Mouse (Mus musculus): Measurements from ENCODE around the gene Neto2. TPM values are rescaled to one million over a fixed set of nuclear protein-coding genes. Genes with fewer than 3 reads are reported as not detected.
A peak's percentile ranks its signal among the peaks of the same experiment; 100 is the strongest.

Gene Neto2
- polyA plus RNA-seq, 1 experiment from 2014 or later: 37.5 TPM

- ATAC-seq (ENCODE audit: low FRiP score, low read depth): no peak
- Histone ChIP-seq H3K9me3 (no peaks in the 10 kb centered on the region), H3K4me3 (no peak overlapping the region), H3K9ac (no peak overlapping the region), H3K27me3 (replicated peaks) (no peaks in the 10 kb centered on the region), H3K36me3 (no peaks in the 10 kb centered on the region), H3K4me2 (replicated peaks) (no peak overlapping the region), H3K27ac (no peak overlapping the region), H3K4me1 (no peaks in the 10 kb centered on the region)
- WGBS: 69% methylated on average over 8 of the region's 8 CpGs
Observed at GRCm38 (mm10) chr8:85597413-85598191, 103.1 kb downstream of the Neto2 start.

- Histone ChIP-seq H3K27ac (no peak overlapping the region), H3K36me3 (no peaks in the 10 kb centered on the region), H3K4me1 (no peaks in the 10 kb centered on the region), H3K4me3 (no peak overlapping the region), H3K9ac (no peak overlapping the region), H3K9me3 (no peaks in the 10 kb centered on the region), H3K4me2 (replicated peaks) (0 out of 2 replicates have a peak overlapping the region, but pooled peaks have one; percentile 7), H3K27me3 (replicated peaks) (no peaks in the 10 kb centered on the region)
- no peak for ATAC-seq (ENCODE audit: low FRiP score, low read depth)
- 64% methylated on average over 6 of the region's 6 CpGs for WGBS
Observed at GRCm38 (mm10) chr8:85595391-85595790, 105.3 kb downstream of the Neto2 start.

GRCm38 (mm10) chr8:85594983-85595382 lies 105.7 kb downstream of the Neto2 start:
- H3K4me3 ChIP-seq: no peak overlapping the region
- no peak overlapping the region for H3K4me2 ChIP-seq (replicated peaks)
- no peaks in the 10 kb centered on the region for H3K27me3 ChIP-seq (replicated peaks)
- no peak overlapping the region for H3K27ac ChIP-seq
- WGBS: 64% methylated on average over 3 of the region's 3 CpGs
- H3K9me3 ChIP-seq: no peaks in the 10 kb centered on the region
- ATAC-seq (ENCODE audit: low FRiP score, low read depth): no peak
- H3K36me3 ChIP-seq: no peaks in the 10 kb centered on the region
- no peaks in the 10 kb centered on the region for H3K4me1 ChIP-seq
- no peak overlapping the region for H3K9ac ChIP-seq

GRCm38 (mm10) chr8:85593324-85593723 lies 107.4 kb downstream of the Neto2 start:
- Histone ChIP-seq H3K4me3 (no peak overlapping the region), H3K27me3 (replicated peaks) (no peaks in the 10 kb centered on the region)
- 93% methylated on average over 3 of the region's 3 CpGs for WGBS

GRCm38 (mm10) chr8:85591532-85591931 lies 109.2 kb downstream of the Neto2 start:
- Histone ChIP-seq H3K9me3 (no peaks in the 10 kb centered on the region), H3K4me3 (no peak overlapping the region), H3K27me3 (replicated peaks) (no peaks in the 10 kb centered on the region), H3K9ac (no peak overlapping the region), H3K27ac (no peak overlapping the region), H3K36me3 (no peaks in the 10 kb centered on the region), H3K4me2 (replicated peaks) (no peak overlapping the region), H3K4me1 (no peaks in the 10 kb centered on the region)
- ATAC-seq (ENCODE audit: low FRiP score, low read depth): no peak
- WGBS: 92% methylated on average over 1 of the region's 1 CpGs

More at GRCm38 (mm10) chr8:85593324-85593723, 107.4 kb downstream of the Neto2 start:
- ATAC-seq (ENCODE audit: low FRiP score, low read depth): no peak
- H3K4me2 ChIP-seq (replicated peaks): no peak overlapping the region
- no peak overlapping the region for H3K27ac ChIP-seq
- no peaks in the 10 kb centered on the region for H3K4me1 ChIP-seq
- no peaks in the 10 kb centered on the region for H3K9me3 ChIP-seq
- no peak overlapping the region for H3K9ac ChIP-seq
- no peaks in the 10 kb centered on the region for H3K36me3 ChIP-seq

GRCm38 (mm10) chr8:85590258-85590657 lies 110.5 kb downstream of the Neto2 start:
- Histone ChIP-seq H3K27ac (no peak overlapping the region), H3K27me3 (replicated peaks) (no peaks in the 10 kb centered on the region), H3K9me3 (no peaks in the 10 kb centered on the region), H3K4me2 (replicated peaks) (no peak overlapping the region), H3K4me1 (no peaks in the 10 kb centered on the region), H3K9ac (no peak overlapping the region), H3K4me3 (no peak overlapping the region), H3K36me3 (no peaks in the 10 kb centered on the region)
- ATAC-seq (ENCODE audit: low FRiP score, low read depth): no peak
- 80% methylated on average over 1 of the region's 1 CpGs for WGBS

GRCm38 (mm10) chr8:85588596-85588995 lies 112.1 kb downstream of the Neto2 start:
- Histone ChIP-seq H3K4me3 (no peak overlapping the region), H3K9ac (no peak overlapping the region), H3K36me3 (no peaks in the 10 kb centered on the region), H3K27me3 (replicated peaks) (no peaks in the 10 kb centered on the region), H3K27ac (no peak overlapping the region), H3K4me2 (replicated peaks) (no peak overlapping the region), H3K4me1 (no peaks in the 10 kb centered on the region), H3K9me3 (no peaks in the 10 kb centered on the region)
- no peak for ATAC-seq (ENCODE audit: low FRiP score, low read depth)
- 88% methylated on average over 2 of the region's 2 CpGs for WGBS

Small RNA genes within 50 kb of the gene (microRNA-seq; reads per million reads assigned to microRNA genes)
- not detected for gene Mir8109

Other genes with a start within 250 kb of the Neto2 start
- gene Gpt2, start 208.3 kb downstream of the Neto2 start, polyA plus RNA-seq (2016; fragmentation: Nextera tagmentation; extraction: Ambion mirVana): 46.2 and 46.9 TPM in 2 replicates
- 173 and 180 TPM in 2 replicates for gene Dnaja2, start 145.6 kb downstream of the Neto2 start, polyA plus RNA-seq (2016; fragmentation: Nextera tagmentation; extraction: Ambion mirVana)
- 119 and 126 TPM in 2 replicates for gene Itfg1, start 140.0 kb upstream of the Neto2 start, polyA plus RNA-seq (2016; fragmentation: Nextera tagmentation; extraction: Ambion mirVana)
- gene Phkb, start 140.0 kb upstream of the Neto2 start, polyA plus RNA-seq (2016; fragmentation: Nextera tagmentation; extraction: Ambion mirVana): 38.3 and 39.7 TPM in 2 replicates